Mouse (Mus musculus): ENCODE measurements around the gene Irx2. TPM values are rescaled to one million over a fixed set of nuclear protein-coding genes. Genes with fewer than 3 reads are reported as not detected.

Irx2 gene
- total RNA-seq, 2 experiments from 2014 or later: not detected

DNA sequence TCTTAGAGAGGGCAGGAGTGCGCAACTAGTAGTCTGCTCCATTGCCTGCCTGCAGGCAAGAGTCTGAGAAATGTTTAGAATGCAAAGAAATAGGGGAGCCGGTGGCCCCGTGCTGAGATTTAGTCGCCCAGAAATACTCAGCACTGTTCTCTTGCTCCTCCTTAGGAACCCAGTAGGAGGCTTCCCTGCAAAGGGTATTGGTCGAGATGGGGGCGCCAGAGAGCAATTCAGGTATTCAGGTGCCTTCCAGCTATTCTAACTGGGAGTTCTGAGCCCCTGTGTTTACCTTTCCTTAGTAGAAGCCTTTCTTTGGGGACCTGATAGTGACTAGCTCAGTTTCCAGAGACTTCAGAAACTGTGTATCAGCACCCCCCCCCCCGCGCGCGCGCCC lies 11.5 kb downstream of the Irx2 start:
- peak; percentile 27 for DNase-seq
- peak; percentile 37 for TF ChIP-seq CTCF (IDR thresholded peaks at IDR 0.05)
- H3K27ac ChIP-seq: no peak overlapping the region
- H3K4me3 ChIP-seq: peak overlapping the region; percentile 68
- intact Hi-C loops (cut with DNase I): no loop called here

DNA sequence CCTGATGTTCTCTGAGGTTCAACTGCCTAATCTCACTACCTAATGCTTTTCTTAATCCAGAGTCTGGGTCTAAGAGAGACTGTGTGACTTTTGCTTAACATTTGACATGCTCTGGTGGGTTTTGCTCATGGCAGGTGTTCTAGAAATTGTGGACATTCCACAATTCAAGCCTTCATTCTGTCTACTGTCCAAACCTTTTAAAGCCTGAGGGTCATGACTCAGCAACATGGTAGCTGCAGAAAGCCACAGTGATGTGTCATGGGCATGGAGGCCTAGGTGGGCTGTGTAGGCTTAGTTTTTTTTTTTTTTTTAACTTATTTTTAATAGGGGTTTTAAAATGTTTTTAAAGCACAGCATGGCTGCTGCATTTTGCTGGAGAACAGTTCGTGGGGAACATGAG lies 27.8 kb downstream of the Irx2 start:
- intact Hi-C loops (cut with DNase I): no loop called here
- no peak for TF ChIP-seq CTCF (IDR thresholded peaks at IDR 0.05)
- DNase-seq: no peak
- no peak overlapping the region for H3K4me3 ChIP-seq
- no peak overlapping the region for H3K27ac ChIP-seq

DNA sequence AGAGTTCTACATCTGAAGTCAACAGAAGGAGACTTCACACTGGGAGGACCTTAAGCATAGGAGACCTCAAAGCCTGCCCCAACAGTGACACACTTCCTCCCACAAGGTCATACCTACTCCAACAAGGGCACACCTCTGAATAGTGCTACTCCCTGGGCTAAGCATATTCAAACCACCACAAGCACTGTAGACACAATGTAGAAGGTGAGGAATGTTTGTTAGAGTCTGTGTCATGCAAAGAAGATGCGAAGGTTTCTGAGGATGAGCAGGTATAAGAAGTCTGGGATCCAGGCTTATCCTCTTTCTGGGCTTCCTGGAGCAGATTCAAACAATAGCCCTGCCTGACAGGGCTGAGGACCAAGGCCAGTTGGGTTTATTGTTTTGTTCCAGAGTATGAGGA lies 47.2 kb downstream of the Irx2 start:
- Histone ChIP-seq H3K4me3 (no peak overlapping the region), H3K27ac (no peak overlapping the region)
- TF ChIP-seq CTCF (IDR thresholded peaks at IDR 0.05): no peak
- intact Hi-C loops (cut with DNase I): no loop called here
- DNase-seq: no peak

All from gastrocnemius, adult 2 months (tissue).